Mouse (Mus musculus) megakaryocyte, embryonic 14.5 days (primary cell): ENCODE measurements around the gene Rnf144b.

ENCODE experiments used
- FLI1 ChIP-seq: IDR thresholded peaks from 2 replicates; pipeline ENCODE4 v1.6.1; 2012; ENCODE audit warnings: low read length, inconsistent platforms, mixed read lengths
- GATA1 ChIP-seq: IDR thresholded peaks from 3 replicates; pipeline ENCODE4 v1.6.1; 2012; ENCODE audit warnings: mixed read lengths, low read length, inconsistent platforms, borderline replicate concordance

DNA sequence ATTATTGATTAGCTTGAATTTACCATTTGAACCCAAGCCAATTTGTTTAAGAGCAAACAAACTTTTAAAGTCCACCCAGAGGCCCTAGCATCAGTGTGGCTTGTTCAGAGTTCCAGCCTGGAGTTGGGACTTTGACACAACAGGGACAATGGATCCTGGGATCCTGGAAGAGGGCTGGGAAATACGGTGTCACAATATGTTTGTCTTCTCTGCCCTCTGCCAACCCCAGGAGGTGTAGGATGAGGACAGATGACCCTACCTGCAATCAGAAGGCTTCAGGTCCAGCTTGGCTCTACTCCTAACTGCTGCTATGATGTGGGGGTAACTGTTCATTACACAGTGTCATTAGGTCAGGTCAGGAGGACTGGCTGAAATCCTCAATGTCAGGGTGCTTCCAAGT is 128.2 kb downstream of the Rnf144b start:
- no peak for TF ChIP-seq GATA1
- TF ChIP-seq FLI1, result no peak
